Mouse (Mus musculus): ENCODE data around the gene Zfp446. TPM values are rescaled to one million over a fixed set of nuclear protein-coding genes. Genes with fewer than 3 reads are reported as not detected.

The Zfp446 gene
- total RNA-seq, 2 experiments from 2014 or later, result 3.3 to 4.3 TPM

- DNase-seq, result peak; percentile 87
These were observed 47.2 kb downstream of the Zfp446 start for GRCm38 (mm10) chr7:13024805-13025204.

GRCm38 (mm10) chr7:13025511-13026112 lies 48.0 kb downstream of the Zfp446 start:
- no peak for DNase-seq

- DNase-seq, result no peak
These were observed 51.3 kb downstream of the Zfp446 start for GRCm38 (mm10) chr7:13028986-13029385.

- DNase-seq, result peak; percentile 43
These were observed 53.4 kb downstream of the Zfp446 start for GRCm38 (mm10) chr7:13031069-13031468.

GRCm38 (mm10) chr7:13031983-13032382 lies 54.3 kb downstream of the Zfp446 start:
- no peak for DNase-seq

- no peak for DNase-seq
These were observed 54.9 kb downstream of the Zfp446 start for GRCm38 (mm10) chr7:13032541-13032940.

- DNase-seq, result no peak
These were observed 56.0 kb downstream of the Zfp446 start for GRCm38 (mm10) chr7:13033451-13034147.

GRCm38 (mm10) chr7:13034148-13034977 lies 56.7 kb downstream of the Zfp446 start, which contains the start of gene Chmp2a:
Gene Chmp2a, minus strand, starts transcription at chr7:13034807.
- peak; percentile 98 for DNase-seq

Other genes starting within 250 kb of the Zfp446 start
- gene Vmn2r56, start 242.8 kb upstream of the Zfp446 start, total RNA-seq (2021), result under 1 TPM in 1 of 2 experiments, not detected in 1; 0.02 TPM
- 1 to 10 TPM; 4.0 to 4.6 TPM for gene Zscan18, start 174.2 kb upstream of the Zfp446 start, total RNA-seq (2021)
- 10 to 100 TPM in 1 of 2 experiments, 1 to 10 TPM in 1; 9.2 to 10.3 TPM for gene Zfp329, start 159.0 kb upstream of the Zfp446 start, total RNA-seq (2021)
- gene Zfp110, start 143.1 kb upstream of the Zfp446 start, total RNA-seq (2021), result 10 to 100 TPM; 21.5 to 22.4 TPM
- gene Zfp128, start 96.7 kb upstream of the Zfp446 start, total RNA-seq (2021), result 1 to 10 TPM; 3.3 to 4.3 TPM
- gene Zscan22, start 80.0 kb upstream of the Zfp446 start, total RNA-seq (2021), result 1 to 10 TPM; 7.1 to 7.3 TPM
- gene Rps5, start 55.6 kb upstream of the Zfp446 start, total RNA-seq (2021), result 100 to 1,000 TPM; 857 to 895 TPM
- gene Rnf225, start 50.4 kb upstream of the Zfp446 start, total RNA-seq (2021), result under 1 TPM; 0.38 to 0.67 TPM
- 1 to 10 TPM; 4.9 to 5.4 TPM for gene Zfp324, start 12.0 kb upstream of the Zfp446 start, total RNA-seq (2021)
- not detected for gene Slc27a5, start 20.3 kb downstream of the Zfp446 start, total RNA-seq (2021)
- 100 to 1,000 TPM; 240 to 249 TPM for gene Trim28, start 21.3 kb downstream of the Zfp446 start, total RNA-seq (2021)
- 10 to 100 TPM; 11.0 to 12.1 TPM for gene Zbtb45, start 32.2 kb downstream of the Zfp446 start, total RNA-seq (2021)
- 100 to 1,000 TPM; 114 to 129 TPM for gene Chmp2a, start 57.0 kb downstream of the Zfp446 start, total RNA-seq (2021)
- 100 to 1,000 TPM; 193 to 202 TPM for gene Ube2m, start 60.4 kb downstream of the Zfp446 start, total RNA-seq (2021)
- gene Mzf1, start 76.9 kb downstream of the Zfp446 start, total RNA-seq (2021), result 1 to 10 TPM; 1.2 TPM
- not detected for gene Vmn1r85, start 117.3 kb downstream of the Zfp446 start, total RNA-seq (2021)
- gene Vmn1r86, start 142.1 kb downstream of the Zfp446 start, total RNA-seq (2021), result not detected
- not detected for gene Vmn1r87, start 162.3 kb downstream of the Zfp446 start, total RNA-seq (2021)
- gene Vmn1r88, start 181.7 kb downstream of the Zfp446 start, total RNA-seq (2021), result under 1 TPM; 0.07 to 0.12 TPM
- not detected for gene Vmn1r89, start 235.2 kb downstream of the Zfp446 start, total RNA-seq (2021)

Data from heart, postnatal 4 days (tissue).